Mouse (Mus musculus) limb, embryonic 11.5 days (tissue): Measurements from ENCODE around the gene C1ql3. TPM values are rescaled to one million over a fixed set of nuclear protein-coding genes. Genes with fewer than 3 reads are reported as not detected.

ENCODE experiments used
- ATAC-seq: fragments of 200-750 bp; cut with Nextera tagmentation; 2 replicates; pipeline ENCODE4 v1.8.0; 2017; ENCODE audit warnings: low read depth; ENCODE audit not compliant: insufficient number of reproducible peaks, low FRiP score, low TSS enrichment
- DNase-seq: peaks from one replicate; pipeline ENCODE4 v3.0.0-alpha.2; 2015; ENCODE audit warnings: low spot score
- H3K27ac ChIP-seq: fragments of 300-500 bp; sonication (generic); replicated peaks from 2 replicates; pipeline ENCODE4 v1.5.1; 2014; ENCODE audit warnings: low read depth, mild to moderate bottlenecking, low read length
- H3K27me3 ChIP-seq: fragments of 300-500 bp; sonication (generic); 2 replicates; pipeline ENCODE4 v1.6.1; 2014; ENCODE audit warnings: mild to moderate bottlenecking, low read length, mixed read lengths; ENCODE audit not compliant: control insufficient read depth, insufficient read depth
- H3K36me3 ChIP-seq: fragments of 300-500 bp; sonication (generic); 2 replicates; pipeline ENCODE4 v1.6.1; 2014; ENCODE audit warnings: mild to moderate bottlenecking, low read length, moderate library complexity, mixed read lengths; ENCODE audit not compliant: control insufficient read depth, insufficient read depth
- H3K4me1 ChIP-seq: fragments of 300-500 bp; sonication (generic); 2 replicates; pipeline ENCODE4 v1.6.1; 2014; ENCODE audit warnings: low read length, mixed read lengths; ENCODE audit not compliant: control insufficient read depth, insufficient read depth
- H3K4me2 ChIP-seq: fragments of 300-500 bp; sonication (generic); 2 replicates; pipeline ENCODE4 v1.6.1; 2014; ENCODE audit warnings: low read depth, mild to moderate bottlenecking, moderate library complexity; ENCODE audit not compliant: severe bottlenecking
- H3K4me3 ChIP-seq: fragments of 300-500 bp; sonication (generic); 2 replicates; pipeline ENCODE4 v1.5.1; 2014; ENCODE audit warnings: low read depth, low read length
- H3K9ac ChIP-seq: fragments of 300-500 bp; sonication (generic); 2 replicates; pipeline ENCODE4 v1.6.1; 2014; ENCODE audit warnings: mild to moderate bottlenecking, low read length
- H3K9me3 ChIP-seq: fragments of 300-500 bp; sonication (generic); 2 replicates; pipeline ENCODE4 v1.6.1; 2016; ENCODE audit warnings: low read length; ENCODE audit not compliant: control insufficient read depth
- WGBS: fragments of 180-500 bp; shearing (Covaris S2); extraction: QIAGEN DNeasy Blood & Tissue Kit; methylation state at CpG from one replicate; pipeline ENCODE4 v1.1.7; 2014; 5-methylcytosine and 5-hydroxymethylcytosine counted together
- polyA plus RNA-seq: library from polyadenylated mRNA; unstranded; fragments of >200 nt; fragmentation: Nextera tagmentation; extraction: Ambion mirVana; gene quantifications from 2 replicates; pipeline ENCODE4 v1.2.1, GENCODE M21; 2014

The C1ql3 gene
- 0.47 and 0.54 TPM in 2 replicates for polyA plus RNA-seq

- ATAC-seq (no peak), DNase-seq (peak; percentile 45)
- Histone ChIP-seq H3K9ac (peak within 1 kb of the TSS; percentile 49), H3K36me3 (no peaks in the 10 kb centered on the region), H3K9me3 (no peaks in the 10 kb centered on the region), H3K4me3 (peak within 1 kb of the TSS; percentile 49), H3K27ac (no peak within 1 kb of the TSS), H3K4me2 (peak within 1 kb of the TSS; percentile 99), H3K27me3 (peaks cover 37% of the 10 kb centered on the region), H3K4me1 (peaks cover 12% of the 10 kb centered on the region)
- WGBS = under 1% methylated on average over 19 of the region's 19 CpGs
These were observed at the start of gene C1ql3 for GRCm38 (mm10) chr2:13011472-13011871. Gene C1ql3, minus strand, starts transcription at chr2:13011806.

- Histone ChIP-seq H3K27ac (no peak overlapping the region), H3K4me3 (no peak overlapping the region), H3K36me3 (no peaks in the 10 kb centered on the region), H3K4me1 (no peaks in the 10 kb centered on the region), H3K27me3 (no peaks in the 10 kb centered on the region), H3K4me2 (no peak overlapping the region), H3K9ac (no peak overlapping the region), H3K9me3 (no peaks in the 10 kb centered on the region)
- 86% methylated on average over 5 of the region's 5 CpGs for WGBS
- no peak for ATAC-seq
- no peak for DNase-seq
These were observed 49.0 kb upstream of the C1ql3 start for GRCm38 (mm10) chr2:13060426-13061170.

GRCm38 (mm10) chr2:13048649-13049048 is 37.0 kb upstream of the C1ql3 start:
- Histone ChIP-seq H3K36me3 (no peaks in the 10 kb centered on the region), H3K4me3 (no peak overlapping the region), H3K4me2 (no peak overlapping the region), H3K9ac (no peak overlapping the region), H3K27ac (no peak overlapping the region), H3K4me1 (no peaks in the 10 kb centered on the region), H3K9me3 (no peaks in the 10 kb centered on the region), H3K27me3 (no peaks in the 10 kb centered on the region)
- WGBS = 90% methylated on average over 6 of the region's 6 CpGs
- DNase-seq (no peak), ATAC-seq (no peak)

GRCm38 (mm10) chr2:13044555-13044954 is 32.9 kb upstream of the C1ql3 start:
- ATAC-seq (no peak), DNase-seq (no peak)
- Histone ChIP-seq H3K4me1 (no peaks in the 10 kb centered on the region), H3K9ac (no peak overlapping the region), H3K9me3 (no peaks in the 10 kb centered on the region), H3K27me3 (no peaks in the 10 kb centered on the region), H3K27ac (no peak overlapping the region), H3K4me3 (no peak overlapping the region), H3K4me2 (no peak overlapping the region), H3K36me3 (no peaks in the 10 kb centered on the region)
- 89% methylated on average over 4 of the region's 4 CpGs for WGBS

DNA sequence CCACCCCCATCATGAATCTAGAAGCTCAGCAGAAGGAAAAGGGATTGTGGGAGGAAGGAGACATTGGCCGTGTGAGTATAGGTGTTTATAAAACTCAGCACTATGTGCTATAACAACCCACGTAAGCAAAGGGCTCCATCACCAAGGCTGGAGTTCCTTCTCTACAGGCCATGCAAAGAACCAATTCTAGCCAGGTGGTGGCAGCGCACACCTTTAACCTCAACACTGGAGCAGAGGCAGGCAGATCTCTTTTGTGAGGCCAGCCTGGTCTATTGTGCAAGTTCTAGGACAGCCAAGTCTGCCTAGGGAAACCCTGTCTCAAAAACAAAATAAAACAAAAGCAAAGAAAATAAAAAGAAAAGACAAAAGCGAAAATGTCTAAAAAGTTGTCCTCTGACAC is 28.2 kb upstream of the C1ql3 start:
- WGBS = 93% methylated on average over 4 of the region's 4 CpGs

DNA sequence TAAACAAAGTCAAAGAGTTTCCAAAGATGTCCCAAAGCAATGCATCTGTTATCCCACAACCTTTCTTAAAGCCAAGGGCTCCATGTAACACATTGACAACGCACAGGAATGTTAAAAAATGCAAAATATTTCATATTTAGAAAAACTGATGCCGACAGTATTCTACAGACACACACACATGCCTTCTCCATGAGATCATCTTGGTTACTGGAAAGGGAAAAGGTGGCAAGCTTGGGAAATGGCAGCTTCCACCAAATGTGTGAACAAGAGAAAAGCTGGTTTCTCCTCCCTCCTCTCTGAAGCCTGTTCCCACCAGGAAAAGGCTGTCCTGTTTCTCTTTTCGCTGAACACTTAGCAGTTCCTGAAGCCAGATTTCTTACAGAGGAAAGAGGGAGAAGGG is 27.2 kb upstream of the C1ql3 start:
- DNase-seq = no peak
- no peak overlapping the region for H3K9ac ChIP-seq
- no peak overlapping the region for H3K4me3 ChIP-seq
- no peaks in the 10 kb centered on the region for H3K4me1 ChIP-seq
- H3K36me3 ChIP-seq = no peaks in the 10 kb centered on the region
- WGBS = 85% methylated on average over 3 of the region's 3 CpGs
- no peaks in the 10 kb centered on the region for H3K9me3 ChIP-seq
- no peak for ATAC-seq
- H3K27ac ChIP-seq = no peak overlapping the region
- H3K4me2 ChIP-seq = no peak overlapping the region
- no peaks in the 10 kb centered on the region for H3K27me3 ChIP-seq

More for the DNA sequence above, 28.2 kb upstream of the C1ql3 start:
- H3K4me3 ChIP-seq = no peak overlapping the region
- no peaks in the 10 kb centered on the region for H3K36me3 ChIP-seq
- no peak overlapping the region for H3K27ac ChIP-seq
- no peaks in the 10 kb centered on the region for H3K9me3 ChIP-seq
- no peak for DNase-seq
- no peaks in the 10 kb centered on the region for H3K27me3 ChIP-seq
- H3K4me1 ChIP-seq = no peaks in the 10 kb centered on the region
- no peak overlapping the region for H3K4me2 ChIP-seq
- no peak overlapping the region for H3K9ac ChIP-seq
- no peak for ATAC-seq

DNA sequence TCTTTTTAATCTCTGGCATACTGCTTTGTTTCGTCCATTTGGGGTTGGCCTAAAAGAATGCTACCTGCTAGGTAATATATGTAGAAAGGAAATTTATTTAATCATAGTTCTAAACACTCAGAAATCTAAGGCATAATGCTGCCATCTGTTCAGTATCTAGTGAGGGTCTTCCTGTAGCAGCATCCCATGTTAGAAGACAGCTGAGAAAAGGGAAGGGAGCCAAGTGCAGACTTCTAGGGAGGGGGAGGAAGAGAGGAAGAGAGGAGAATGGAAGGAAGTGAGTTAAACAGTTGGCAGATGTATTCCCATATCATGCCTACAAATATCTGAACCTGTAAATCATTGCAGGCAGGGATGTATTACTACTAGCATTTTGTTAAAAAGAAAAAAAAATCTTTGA is 7.3 kb upstream of the C1ql3 start:
- Histone ChIP-seq H3K27ac (no peak overlapping the region), H3K9ac (no peak overlapping the region), H3K9me3 (no peaks in the 10 kb centered on the region), H3K4me1 (no peaks in the 10 kb centered on the region), H3K4me2 (no peak overlapping the region), H3K4me3 (no peak overlapping the region), H3K36me3 (no peaks in the 10 kb centered on the region), H3K27me3 (no peaks in the 10 kb centered on the region)
- WGBS = 76% methylated on average over 1 of the region's 1 CpGs
- ATAC-seq = no peak
- DNase-seq = no peak

GRCm38 (mm10) chr2:13018382-13018781 is 6.8 kb upstream of the C1ql3 start:
- Histone ChIP-seq H3K4me1 (no peaks in the 10 kb centered on the region), H3K27me3 (no peaks in the 10 kb centered on the region), H3K9ac (no peak overlapping the region), H3K36me3 (no peaks in the 10 kb centered on the region), H3K9me3 (no peaks in the 10 kb centered on the region), H3K27ac (no peak overlapping the region), H3K4me2 (no peak overlapping the region), H3K4me3 (no peak overlapping the region)
- DNase-seq (no peak), ATAC-seq (no peak)
- 49% methylated on average over 5 of the region's 5 CpGs for WGBS

DNA sequence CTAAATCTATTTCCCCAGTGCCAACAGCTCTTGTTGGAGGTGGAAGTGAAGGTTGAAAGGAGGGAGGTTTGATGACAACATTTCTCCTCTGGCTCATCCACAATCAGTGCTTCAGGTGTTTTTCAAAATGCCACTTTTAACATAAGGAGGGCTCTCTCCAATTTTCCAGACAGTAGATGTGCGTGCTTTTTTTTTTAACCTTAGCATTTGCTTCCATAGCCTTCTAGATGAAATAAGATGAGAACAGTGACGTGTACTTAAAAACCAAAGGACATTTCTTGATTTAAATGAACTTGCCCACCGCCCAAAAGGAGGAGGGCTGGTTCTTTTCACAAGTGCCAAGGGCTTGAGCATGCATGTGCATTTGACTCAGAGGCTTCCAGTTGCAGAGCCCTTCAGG is 367 bp upstream of the C1ql3 start:
- 11% methylated on average over 3 of the region's 3 CpGs for WGBS
- no peaks in the 10 kb centered on the region for H3K9me3 ChIP-seq
- no peaks in the 10 kb centered on the region for H3K36me3 ChIP-seq
- H3K27ac ChIP-seq = no peak overlapping the region
- no peak overlapping the region for H3K4me3 ChIP-seq
- no peak overlapping the region for H3K4me2 ChIP-seq
- ATAC-seq (no peak), DNase-seq (no peak)
- H3K27me3 ChIP-seq = peaks cover 37% of the 10 kb centered on the region
- H3K9ac ChIP-seq = no peak overlapping the region
- peaks cover 12% of the 10 kb centered on the region for H3K4me1 ChIP-seq
